Mouse (Mus musculus): ENCODE data around the gene N4bp2l2.
"Not testable (repeated sequence)": the region's sequence is repeated elsewhere in the genome, so short reads cannot be mapped to it uniquely, and the experiment has no call there.

The N4bp2l2 gene

DNA sequence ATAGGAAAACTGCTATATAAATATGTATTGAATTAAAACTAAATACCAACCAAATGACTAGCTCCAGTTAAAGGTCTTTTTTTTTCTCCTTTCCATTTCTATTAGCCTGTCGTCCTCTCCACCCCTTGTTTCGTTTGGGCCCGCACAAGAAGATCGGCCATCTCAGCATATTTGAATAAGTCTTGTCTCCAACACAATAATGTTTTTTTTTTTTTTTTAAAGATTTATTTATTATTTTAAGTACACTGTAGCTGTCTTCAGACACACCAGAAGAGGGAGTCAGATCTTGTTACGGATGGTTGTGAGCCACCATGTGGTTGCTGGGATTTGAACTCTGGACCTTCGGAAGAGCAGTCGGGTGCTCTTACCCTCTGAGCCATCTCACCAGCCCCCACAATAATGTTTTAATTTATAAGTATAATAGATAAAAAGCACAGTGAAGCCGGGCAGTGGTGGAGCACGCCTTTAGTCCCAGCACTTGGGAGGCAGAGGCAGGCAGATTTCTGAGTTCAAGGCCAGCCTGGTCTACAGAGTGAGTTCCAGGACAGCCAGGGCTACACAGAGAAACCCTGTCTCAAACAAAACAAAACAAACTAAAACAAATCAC lies at the start of gene N4bp2l2:
Gene N4bp2l2, minus strand, starts transcription at position 51 of the 607 bp plus-strand sequence.
- not testable (repeated sequence) for DNase-seq (ENCODE audit: low read depth)

DNA sequence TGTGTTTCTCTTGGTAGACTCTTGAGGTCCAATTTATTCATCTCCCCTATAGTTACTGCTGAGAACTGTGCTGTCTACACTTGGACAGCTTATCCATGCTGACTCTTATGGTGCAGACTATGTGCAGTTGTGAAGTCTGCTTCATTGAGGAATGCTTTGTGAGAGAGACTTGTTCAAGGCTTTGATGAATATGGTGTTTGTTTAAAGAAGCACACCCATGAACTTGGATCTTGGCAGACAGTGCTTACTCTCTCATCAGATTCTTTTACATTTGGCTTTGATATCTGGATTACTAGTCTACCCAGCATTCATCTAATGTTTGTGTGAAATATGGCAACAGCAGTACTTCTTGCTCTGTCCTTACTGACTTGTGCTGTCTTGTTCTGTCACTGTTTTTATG lies 47.4 kb upstream of the N4bp2l2 start:
- DNase-seq (ENCODE audit: low read depth) = no peak

DNA sequence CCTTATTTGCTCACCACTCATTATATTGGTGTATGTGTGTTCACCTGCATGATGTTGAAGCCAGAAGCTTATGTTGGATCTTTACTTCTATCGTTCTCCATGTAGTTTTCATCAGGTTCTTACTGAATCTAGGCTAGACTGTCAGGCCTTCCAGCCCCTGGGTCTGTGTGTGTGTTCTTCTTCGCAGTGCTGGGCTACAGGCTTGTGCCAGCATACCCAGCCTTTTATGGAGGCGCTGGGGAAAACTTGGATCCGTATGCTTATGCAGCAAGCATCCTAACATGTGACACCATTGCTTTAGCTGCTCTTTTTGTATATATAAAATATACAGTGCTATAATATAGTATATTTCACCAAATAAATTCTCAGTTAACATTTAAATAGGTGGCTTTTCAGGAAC lies 45.5 kb upstream of the N4bp2l2 start:
- no peak for DNase-seq (ENCODE audit: low read depth)

DNA sequence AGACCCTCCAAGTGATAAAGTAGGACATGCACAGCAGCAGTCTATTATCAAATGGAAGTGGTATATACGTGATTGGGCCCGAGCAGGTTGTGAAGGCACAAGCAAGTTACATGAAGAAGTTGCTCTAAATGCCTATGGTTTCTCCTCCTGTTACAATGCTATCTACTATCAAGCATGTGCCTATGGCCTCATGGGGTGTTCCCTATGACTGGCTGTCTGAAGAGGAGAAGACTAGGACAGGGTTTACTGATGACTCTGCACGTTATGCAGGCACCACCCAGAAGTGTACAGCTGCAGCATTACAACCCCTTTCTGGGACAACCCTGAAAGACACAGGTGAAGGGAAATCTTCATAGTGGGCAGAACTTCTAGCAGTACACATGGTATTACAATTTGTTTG lies 41.2 kb upstream of the N4bp2l2 start:
- not testable (repeated sequence) for DNase-seq (ENCODE audit: low read depth)

DNA sequence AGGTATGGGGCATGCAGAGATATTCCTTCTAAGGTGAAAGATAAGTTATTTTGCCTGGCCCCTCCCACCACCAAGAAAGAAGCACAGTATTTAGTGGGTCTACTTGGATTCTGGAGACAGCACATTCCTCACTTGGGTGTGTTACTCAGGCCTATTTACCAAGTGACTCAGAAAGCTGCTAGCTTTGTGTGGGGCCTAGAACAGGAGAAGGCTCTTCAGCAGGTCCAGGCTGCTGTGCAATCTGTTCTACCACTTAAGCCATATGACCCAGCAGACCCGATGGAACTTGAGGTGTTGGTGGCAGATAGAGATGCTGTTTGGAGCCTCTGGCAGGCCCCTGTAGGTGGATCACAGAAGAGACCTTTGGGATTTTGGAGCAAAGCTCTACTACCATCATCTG lies 40.7 kb upstream of the N4bp2l2 start:
- DNase-seq (ENCODE audit: low read depth) = not testable (repeated sequence)

DNA sequence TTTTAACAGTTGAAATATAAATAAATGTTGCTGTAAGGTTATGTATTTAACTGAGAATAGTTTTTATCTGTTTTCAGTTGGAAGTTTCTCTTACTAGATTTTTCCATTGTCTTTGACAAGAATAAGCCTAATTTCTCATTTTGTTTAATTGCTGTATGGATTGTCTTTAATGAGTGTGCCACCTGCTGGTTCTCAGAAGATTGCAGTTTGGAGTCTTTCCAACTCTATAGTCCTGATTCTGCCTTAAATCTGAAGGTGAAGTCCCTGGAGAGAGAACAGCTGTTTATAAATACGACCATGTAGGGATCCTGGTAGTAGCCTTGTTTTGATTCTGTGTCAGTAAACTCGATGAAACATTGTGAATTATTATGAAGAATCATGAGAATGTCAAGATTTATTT lies 36.7 kb upstream of the N4bp2l2 start:
- peak; percentile 77 for DNase-seq (ENCODE audit: low read depth)

DNA sequence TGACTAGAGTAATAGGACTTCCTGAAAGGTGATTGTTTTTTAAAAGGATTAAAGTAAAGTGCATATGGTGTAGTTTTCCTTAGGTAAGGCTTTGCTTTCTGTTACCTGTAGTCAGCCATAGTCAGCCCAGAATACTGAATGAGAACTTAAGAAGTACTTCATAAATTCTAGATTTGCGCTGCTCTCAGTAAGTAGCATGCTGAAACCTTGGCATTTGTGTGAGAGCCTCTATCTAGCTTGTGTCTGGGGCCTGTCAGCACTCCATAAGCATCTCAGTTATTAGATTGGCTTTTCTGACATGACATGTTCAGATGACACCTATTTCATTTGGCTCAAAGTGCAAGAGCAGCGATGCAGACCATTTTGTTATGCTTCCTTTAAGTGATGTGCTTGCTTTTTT lies 27.3 kb upstream of the N4bp2l2 start:
- no peak for DNase-seq (ENCODE audit: low read depth)

DNA sequence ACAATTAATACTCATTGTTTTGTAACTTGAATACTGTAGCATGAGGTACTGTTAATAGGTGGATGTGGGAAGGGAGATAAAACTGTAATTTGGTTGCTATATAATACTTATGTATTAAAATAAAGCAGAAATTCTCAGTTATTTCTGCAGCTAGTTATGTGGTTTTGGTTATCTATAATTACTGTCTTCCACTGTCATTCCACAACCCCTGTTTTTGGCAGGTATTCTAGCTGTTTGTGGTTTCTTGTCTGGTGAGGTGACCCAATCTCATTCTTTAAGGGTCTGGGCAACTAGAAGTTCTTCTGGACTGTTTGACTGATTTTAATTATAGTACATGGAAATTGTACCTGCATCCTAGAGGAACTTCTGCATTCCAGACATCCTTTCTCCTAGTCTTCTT lies 24.7 kb upstream of the N4bp2l2 start:
- no peak for DNase-seq (ENCODE audit: low read depth)

DNA sequence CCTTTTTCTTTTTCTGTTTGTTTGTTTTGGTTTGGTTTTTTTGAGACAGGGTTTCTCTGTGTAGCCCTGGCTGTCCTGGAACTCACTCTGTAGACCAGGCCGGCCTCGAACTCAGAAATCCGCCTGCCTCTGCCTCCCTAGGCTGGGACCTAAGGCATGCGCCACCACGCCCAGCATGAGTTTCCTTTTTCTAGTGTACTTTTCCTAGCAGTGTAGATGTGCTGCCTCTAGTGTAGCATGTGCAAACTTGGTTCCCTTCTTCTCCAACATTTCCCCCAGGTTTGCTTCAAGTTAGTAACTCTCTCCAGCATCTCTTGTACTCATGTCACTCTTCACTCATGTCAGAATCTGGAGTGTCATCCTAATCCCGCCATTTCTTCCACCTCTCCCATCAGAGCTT lies 16.9 kb upstream of the N4bp2l2 start:
- DNase-seq (ENCODE audit: low read depth) = not testable (repeated sequence)

DNA sequence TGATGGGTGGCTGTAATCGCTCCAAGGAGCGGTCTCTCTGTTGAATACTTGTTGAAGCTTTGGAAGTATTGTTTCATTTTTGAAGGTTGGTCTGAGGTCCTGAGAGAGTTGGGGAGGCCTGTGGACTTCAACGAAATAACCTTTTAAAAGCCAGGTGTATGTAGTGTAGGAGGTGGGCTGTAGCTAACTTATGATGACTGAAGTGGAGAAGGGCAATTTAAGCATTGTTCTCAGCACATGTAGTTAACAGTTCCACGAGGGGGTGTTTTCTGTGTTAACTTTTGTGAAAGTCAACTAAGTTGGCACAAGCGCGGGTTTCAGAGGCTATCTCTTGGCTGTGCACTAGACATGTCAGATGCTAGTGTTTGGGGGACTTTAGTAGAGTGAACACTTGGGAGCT lies 8.9 kb upstream of the N4bp2l2 start:
- peak; percentile 42 for DNase-seq (ENCODE audit: low read depth)

DNA sequence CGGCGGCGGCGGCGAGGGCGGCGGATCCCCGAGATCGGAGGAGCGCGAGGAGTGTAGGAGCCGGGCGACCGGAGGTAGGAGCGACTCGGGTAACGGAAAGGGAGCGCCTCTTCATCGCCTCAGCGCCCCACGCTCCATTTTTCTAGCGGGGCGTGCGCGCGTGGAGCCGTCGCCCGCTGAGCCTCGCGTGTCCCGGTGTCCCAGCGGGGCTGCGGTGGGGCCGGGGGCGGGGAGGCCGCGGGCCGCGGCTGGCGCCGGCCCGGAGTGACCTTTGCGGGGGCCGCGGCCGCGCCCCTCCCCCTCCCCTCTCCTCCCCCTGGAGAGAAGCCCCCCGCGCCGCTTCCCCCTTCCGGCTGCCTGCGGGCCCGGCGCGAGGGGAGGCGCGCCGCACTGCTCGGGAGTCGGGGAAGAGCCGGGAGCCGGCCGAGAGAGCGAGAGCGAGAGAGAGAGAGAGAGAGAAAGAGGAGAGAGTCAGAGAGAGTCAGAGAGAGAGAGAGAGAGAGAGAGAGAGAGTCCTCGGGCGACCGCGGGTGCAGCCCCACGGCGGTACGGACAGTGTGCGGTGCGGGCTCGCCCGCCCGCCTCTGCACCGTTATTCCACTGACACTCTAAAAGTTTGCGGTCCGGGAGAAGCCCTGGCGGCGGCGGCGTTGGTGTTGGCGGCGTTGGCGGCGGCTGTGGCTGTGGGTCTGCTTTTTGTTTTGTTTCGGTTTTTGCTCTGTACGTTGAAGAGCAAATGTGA lies 8.1 kb upstream of the N4bp2l2 start:
- peak; percentile 69 for DNase-seq (ENCODE audit: low read depth)

DNA sequence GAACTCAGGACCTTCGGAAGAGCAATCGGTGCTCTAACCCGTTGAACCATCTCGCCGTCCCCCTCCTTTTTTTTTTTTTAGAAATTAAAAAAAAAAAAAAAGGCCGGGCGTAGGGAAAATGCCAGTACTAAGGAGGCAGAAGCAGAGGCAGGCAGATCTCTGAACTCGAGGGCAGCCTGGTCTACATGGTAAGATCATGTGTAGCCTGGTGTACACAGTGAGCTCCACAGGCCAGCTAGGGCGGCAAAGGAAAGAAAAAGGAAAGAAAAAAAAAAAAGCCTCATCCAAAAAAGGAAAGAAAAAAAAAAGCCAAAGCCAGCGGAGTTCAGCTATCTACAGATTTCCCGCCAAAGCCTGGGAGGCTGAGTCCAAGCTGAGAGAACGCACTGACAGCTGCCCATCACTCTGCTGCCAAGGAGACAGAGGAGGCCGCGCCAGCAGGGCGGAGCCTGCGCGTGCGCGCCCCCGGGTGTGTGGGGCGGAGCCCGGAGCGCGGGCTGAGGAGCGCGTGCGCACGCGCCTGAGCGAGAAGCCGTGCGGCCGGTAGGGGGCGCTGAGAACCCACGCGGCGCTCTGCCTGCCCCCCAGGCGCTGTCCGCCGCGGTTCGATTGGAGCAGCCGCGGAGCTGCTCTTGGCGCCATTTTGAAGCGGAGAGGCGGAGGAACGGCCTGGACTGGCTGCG lies 7.3 kb upstream of the N4bp2l2 start, which contains the start of gene Pds5b:
Gene Pds5b, plus strand, starts transcription at position 587 of the 683 bp plus-strand sequence.
- DNase-seq (ENCODE audit: low read depth) = peak; percentile 99

DNA sequence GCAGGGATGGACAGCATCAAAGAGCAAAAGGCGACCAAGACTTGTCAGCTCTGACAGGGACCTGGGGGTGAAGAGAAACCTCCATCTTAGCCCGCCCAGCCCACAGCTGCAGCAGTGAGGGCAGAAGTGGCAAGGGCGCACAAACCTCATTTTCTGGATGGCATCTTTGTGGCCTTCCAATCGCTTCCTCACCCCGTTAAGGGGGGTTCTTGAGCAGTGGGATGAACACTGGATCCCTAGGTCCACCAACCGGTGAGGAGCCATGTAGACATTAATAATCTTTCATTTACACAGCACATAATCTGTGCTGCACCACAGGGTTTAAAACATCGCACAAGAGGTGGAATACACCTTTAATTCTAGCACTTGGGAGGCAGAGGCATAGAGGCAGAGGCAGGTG lies 6.4 kb upstream of the N4bp2l2 start:
- no peak for DNase-seq (ENCODE audit: low read depth)

DNA sequence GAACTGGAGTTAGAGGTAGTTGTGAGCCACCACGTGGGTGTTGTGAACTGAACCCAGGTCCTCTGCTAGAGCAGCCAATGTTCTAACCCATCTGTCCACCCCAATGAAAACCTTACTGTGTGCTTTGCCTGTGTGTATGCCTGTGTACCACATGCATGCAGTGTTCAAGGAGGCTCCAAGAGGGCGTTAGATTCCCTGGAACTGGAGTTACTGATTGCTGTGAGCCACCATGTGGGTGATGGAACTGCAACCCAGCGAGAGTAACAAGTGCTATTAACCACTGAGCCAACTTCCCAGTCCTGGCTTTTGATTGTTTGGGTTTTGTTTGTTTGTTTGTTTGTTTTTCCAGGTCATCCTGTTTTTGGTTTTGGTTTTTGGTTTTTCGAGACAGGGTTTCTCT lies 2.7 kb upstream of the N4bp2l2 start:
- no peak for DNase-seq (ENCODE audit: low read depth)

DNA sequence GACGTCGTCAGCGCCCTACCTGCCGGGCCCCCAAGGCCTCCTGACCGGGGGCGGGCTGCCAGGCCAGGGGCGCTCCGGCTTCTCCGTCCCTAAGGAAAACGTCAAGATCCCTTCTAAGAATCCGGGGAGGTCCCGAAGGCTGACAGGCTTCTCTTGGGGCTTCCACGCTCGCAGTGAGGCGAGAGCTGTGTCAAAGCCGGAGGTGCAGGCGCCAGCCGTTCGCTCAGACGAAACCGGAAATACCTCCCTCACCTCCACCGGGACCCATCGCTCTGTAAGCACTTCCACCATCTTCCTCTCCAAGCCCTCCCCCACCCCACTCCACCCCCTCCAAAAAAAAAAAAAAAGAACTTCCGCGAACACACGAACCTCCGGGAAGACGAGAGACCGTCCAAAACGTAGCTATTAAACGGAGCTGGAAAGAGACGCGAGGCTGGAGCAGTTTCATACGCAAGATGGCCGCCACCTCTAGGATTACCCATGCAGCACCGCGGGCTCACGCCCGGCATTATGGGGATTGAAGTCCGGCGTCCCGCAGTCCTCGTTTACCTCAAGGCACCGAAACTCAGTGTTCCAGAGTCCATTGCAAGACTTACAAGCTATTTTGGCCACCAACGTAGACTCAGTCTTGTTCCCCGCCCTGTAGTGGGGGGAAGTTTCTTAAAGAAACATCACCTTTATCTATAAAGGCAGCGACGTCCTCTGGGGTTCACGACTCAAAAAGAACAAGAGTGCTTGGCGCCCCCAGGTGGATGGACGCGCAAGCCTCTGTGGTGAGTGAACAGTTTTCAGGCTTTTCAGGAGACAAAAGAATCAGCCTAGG lies 640 bp downstream of the N4bp2l2 start:
- peak; percentile 99 for DNase-seq (ENCODE audit: low read depth)

DNA sequence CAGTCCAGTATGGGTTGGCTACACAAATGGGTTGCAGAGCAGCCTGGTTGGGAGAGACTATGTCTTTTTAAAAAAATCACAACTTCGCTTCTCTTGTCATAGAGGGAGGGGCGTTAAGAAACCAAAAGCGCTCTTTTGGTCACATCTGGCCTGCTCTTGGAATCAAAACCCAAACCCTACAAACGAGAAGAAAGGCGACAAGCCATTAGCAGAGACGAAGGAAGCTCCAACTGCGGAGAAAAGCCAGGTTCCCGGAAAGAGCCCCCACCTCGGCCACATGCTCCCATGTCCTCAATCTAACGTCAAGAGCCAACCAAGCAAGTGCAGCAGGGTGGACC lies 1.2 kb downstream of the N4bp2l2 start:
- DNase-seq (ENCODE audit: low read depth) = no peak

DNA sequence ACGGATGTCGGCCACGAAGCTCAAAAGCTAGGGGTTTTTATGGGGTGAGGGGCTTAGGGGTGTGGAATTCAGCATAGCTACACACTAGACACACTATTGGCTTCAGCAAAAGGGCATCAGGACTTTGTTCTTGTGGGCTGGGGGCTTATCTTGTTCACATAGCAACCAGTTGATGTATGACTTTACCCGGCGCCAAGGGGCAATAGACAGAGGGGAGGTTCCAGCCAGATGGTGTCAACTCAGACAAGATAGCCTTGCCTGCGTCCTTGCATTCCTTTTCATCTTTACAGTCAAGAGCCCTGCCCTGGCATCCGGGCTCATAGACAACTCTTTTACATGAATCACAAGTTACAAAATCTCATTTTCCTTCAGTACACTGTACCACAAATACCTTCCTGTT lies 2.1 kb downstream of the N4bp2l2 start:
- not testable (repeated sequence) for DNase-seq (ENCODE audit: low read depth)

DNA sequence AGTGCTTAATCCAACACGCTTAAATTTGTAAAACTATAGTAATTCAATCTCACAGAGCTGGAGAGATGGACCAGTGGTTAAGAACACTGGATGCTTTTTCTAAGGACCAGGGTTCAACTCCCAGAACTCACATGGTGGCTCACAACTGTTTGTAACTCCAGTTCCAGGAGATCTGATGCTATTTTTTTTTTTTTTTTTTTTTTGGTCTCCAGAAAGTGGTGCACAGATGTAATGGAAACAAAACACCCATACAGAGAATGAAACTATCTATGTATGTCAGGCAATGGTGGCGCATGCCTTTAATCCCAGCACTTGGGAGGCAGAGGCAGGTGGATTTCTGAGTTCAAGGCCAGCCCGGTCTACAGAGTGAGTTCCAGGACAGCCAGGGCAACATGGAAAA lies 5.7 kb downstream of the N4bp2l2 start:
- DNase-seq (ENCODE audit: low read depth) = not testable (repeated sequence)

DNA sequence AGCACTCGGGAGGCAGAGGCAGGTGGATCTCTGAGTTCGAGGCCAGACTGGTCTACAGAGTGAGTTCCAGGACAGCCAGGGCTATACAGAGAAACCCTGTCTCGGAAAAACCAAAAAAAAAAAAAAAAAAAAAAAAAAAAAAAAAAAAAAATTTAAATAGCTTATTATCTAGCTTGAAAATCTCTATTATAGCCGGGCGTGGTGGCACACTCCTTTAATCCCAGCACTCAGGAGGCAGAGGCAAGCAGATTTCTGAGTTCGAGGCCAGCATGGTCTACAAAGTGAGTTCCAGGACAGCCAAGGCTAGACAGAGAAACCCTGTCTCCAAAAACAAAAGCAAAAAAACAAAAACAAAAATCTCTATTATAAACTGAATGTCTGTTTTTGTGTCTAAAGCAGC lies 6.6 kb downstream of the N4bp2l2 start:
- DNase-seq (ENCODE audit: low read depth) = not testable (repeated sequence)

DNA sequence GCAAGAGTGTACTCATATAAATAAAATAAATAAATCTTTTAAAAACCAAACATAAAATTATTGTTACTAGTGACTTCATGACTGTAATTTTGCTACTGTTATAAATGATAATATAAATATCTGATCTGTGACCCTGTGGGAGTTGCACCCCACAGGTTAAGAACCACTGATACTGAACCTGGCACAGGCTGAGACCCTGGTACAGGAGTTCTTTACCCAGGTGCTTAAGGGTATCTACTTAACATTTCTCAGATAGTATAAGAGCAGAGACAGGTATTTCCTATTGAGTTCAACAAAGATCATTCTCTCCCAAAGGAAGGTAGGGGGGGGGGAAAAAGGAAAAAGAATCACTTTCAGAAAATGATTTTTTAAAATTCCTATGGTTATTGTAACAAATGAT lies 11.4 kb downstream of the N4bp2l2 start:
- no peak for DNase-seq (ENCODE audit: low read depth)

DNA sequence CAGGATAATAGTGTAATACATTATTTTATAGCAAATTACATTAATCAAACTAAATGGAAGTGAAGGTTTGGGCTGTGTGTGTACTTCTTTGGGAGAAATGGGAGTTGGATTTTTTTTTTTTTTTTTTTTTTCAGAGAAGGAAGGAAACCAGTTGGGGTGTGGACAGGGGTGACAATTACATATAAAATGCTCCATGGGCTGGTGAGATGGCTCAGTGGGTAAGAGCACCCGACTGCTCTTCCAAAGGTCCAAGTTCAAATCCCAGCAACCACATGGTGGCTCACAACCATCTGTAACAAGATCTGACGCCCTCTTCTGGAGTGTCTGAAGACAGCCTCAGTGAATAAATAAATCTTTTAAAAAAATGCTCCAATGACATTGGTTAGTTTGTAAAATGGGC lies 13.4 kb downstream of the N4bp2l2 start:
- DNase-seq (ENCODE audit: low read depth) = no peak

DNA sequence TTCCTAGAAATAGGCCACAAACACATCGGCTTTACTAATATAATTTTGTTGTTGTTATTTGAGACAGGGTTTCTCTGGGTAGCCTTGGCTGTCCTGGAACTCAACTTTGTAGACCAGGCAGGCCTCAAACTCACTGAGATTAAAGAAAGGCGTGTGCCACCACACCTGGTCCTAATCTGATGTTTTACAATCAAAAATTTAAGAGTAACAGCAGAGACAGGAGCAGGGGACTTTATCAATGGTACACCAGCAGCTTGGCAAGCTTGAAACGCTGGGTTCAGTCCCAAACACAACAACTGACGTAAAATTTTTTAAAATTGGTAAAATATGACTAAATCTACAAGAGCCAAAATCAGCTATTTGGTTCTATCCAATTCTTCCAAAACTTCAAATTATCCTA lies 21.1 kb downstream of the N4bp2l2 start:
- DNase-seq (ENCODE audit: low read depth) = no peak
